Mouse (Mus musculus) heart, embryonic 11.5 days (tissue): Measurements from ENCODE around the gene Wee1. TPM values are rescaled to one million over a fixed set of nuclear protein-coding genes. Genes with fewer than 3 reads are reported as not detected.
A peak's percentile ranks its signal among the peaks of the same experiment; 100 is the strongest.

ENCODE experiments used
- ATAC-seq: fragments of 200-750 bp; cut with Nextera tagmentation; replicated peaks from 2 replicates; pipeline ENCODE4 v1.8.0; 2017; ENCODE audit warnings: moderate library complexity; ENCODE audit not compliant: insufficient number of reproducible peaks, low FRiP score, low TSS enrichment
- H3K27ac ChIP-seq: fragments of 300-500 bp; sonication (generic); 2 replicates; pipeline ENCODE4 v1.5.1; 2014; ENCODE audit warnings: mild to moderate bottlenecking, low read depth, low read length
- H3K27me3 ChIP-seq: fragments of 300-500 bp; sonication (generic); 2 replicates; pipeline ENCODE4 v1.6.1; 2014; ENCODE audit warnings: mild to moderate bottlenecking, low read length, mixed read lengths; ENCODE audit not compliant: control insufficient read depth, insufficient read depth
- H3K36me3 ChIP-seq: fragments of 300-500 bp; sonication (generic); 2 replicates; pipeline ENCODE4 v1.6.1; 2014; ENCODE audit warnings: mild to moderate bottlenecking, low read length, moderate library complexity, mixed read lengths; ENCODE audit not compliant: control insufficient read depth, insufficient read depth
- H3K4me1 ChIP-seq: fragments of 300-500 bp; sonication (generic); 2 replicates; pipeline ENCODE4 v1.6.1; 2014; ENCODE audit warnings: low read length; ENCODE audit not compliant: control insufficient read depth, insufficient read depth
- H3K4me2 ChIP-seq: fragments of 300-500 bp; sonication (generic); 2 replicates; pipeline ENCODE4 v1.6.1; 2014; ENCODE audit warnings: mild to moderate bottlenecking, moderate library complexity
- H3K4me3 ChIP-seq: fragments of 300-500 bp; sonication (generic); 2 replicates; pipeline ENCODE4 v1.5.1; 2014; ENCODE audit warnings: low read depth, low read length
- H3K9ac ChIP-seq: fragments of 300-500 bp; sonication (generic); 2 replicates; pipeline ENCODE4 v1.6.1; 2014; ENCODE audit warnings: mild to moderate bottlenecking, low read depth, low read length, moderate library complexity
- H3K9me3 ChIP-seq: fragments of 300-500 bp; sonication (generic); replicated peaks from 2 replicates; pipeline ENCODE4 v1.6.1; 2016; ENCODE audit warnings: low read length; ENCODE audit not compliant: control insufficient read depth
- WGBS: fragments of 180-500 bp; shearing (Covaris S2); extraction: QIAGEN DNeasy Blood & Tissue Kit; methylation state at CpG from one replicate; pipeline ENCODE4 v1.1.7; 2014; ENCODE audit not compliant: insufficient replicate concordance; 5-methylcytosine and 5-hydroxymethylcytosine counted together
- polyA plus RNA-seq: library from polyadenylated mRNA; unstranded; fragments of >200 nt; fragmentation: Nextera tagmentation; extraction: Ambion mirVana; gene quantifications from 2 replicates; pipeline ENCODE4 v1.2.1, GENCODE M21; 2014

Gene Wee1
- polyA plus RNA-seq, 1 experiment from 2014 or later, result 25.0 TPM

- no peak overlapping the region for H3K9ac ChIP-seq
- H3K27ac ChIP-seq, result no peak overlapping the region
- no peaks in the 10 kb centered on the region for H3K9me3 ChIP-seq
- H3K4me1 ChIP-seq, result peaks cover 32% of the 10 kb centered on the region
- no peak for ATAC-seq
- no peak overlapping the region for H3K4me2 ChIP-seq
- H3K27me3 ChIP-seq, result no peaks in the 10 kb centered on the region
- H3K36me3 ChIP-seq, result no peaks in the 10 kb centered on the region
- no peak overlapping the region for H3K4me3 ChIP-seq
Measured at GRCm38 (mm10) chr7:110160601-110161000, 38.8 kb downstream of the Wee1 start.

GRCm38 (mm10) chr7:110163024-110163423 is 41.2 kb downstream of the Wee1 start:
- H3K4me3 ChIP-seq, result no peak overlapping the region
- H3K36me3 ChIP-seq, result no peaks in the 10 kb centered on the region
- ATAC-seq, result no peak
- no peaks in the 10 kb centered on the region for H3K27me3 ChIP-seq
- H3K4me1 ChIP-seq, result peaks cover 9% of the 10 kb centered on the region
- H3K9ac ChIP-seq, result no peak overlapping the region
- 89% methylated on average over 6 of the region's 6 CpGs for WGBS
- no peak overlapping the region for H3K27ac ChIP-seq
- H3K4me2 ChIP-seq, result no peak overlapping the region
- H3K9me3 ChIP-seq, result no peaks in the 10 kb centered on the region

GRCm38 (mm10) chr7:110164103-110164681 is 42.3 kb downstream of the Wee1 start:
- Histone ChIP-seq H3K4me1 (no peaks in the 10 kb centered on the region), H3K27ac (peak overlapping the region; percentile 97), H3K27me3 (no peaks in the 10 kb centered on the region), H3K9ac (peak overlapping the region; percentile 91), H3K9me3 (no peaks in the 10 kb centered on the region), H3K4me3 (peak overlapping the region; percentile 49), H3K36me3 (no peaks in the 10 kb centered on the region), H3K4me2 (peak overlapping the region; percentile 80)
- WGBS, result under 1% methylated on average over 24 of the region's 24 CpGs
- ATAC-seq, result peak; percentile 80

- Histone ChIP-seq H3K9me3 (no peaks in the 10 kb centered on the region), H3K4me3 (peak overlapping the region; percentile 49), H3K9ac (peak overlapping the region; percentile 91), H3K27me3 (no peaks in the 10 kb centered on the region), H3K36me3 (no peaks in the 10 kb centered on the region), H3K4me1 (no peaks in the 10 kb centered on the region), H3K27ac (peak overlapping the region; percentile 97), H3K4me2 (peak overlapping the region; percentile 80)
- ATAC-seq, result peak; percentile 91
- WGBS, result under 1% methylated on average over 20 of the region's 20 CpGs
Measured at GRCm38 (mm10) chr7:110164712-110165122, 42.9 kb downstream of the Wee1 start.

- H3K9ac ChIP-seq, result no peak overlapping the region
- no peaks in the 10 kb centered on the region for H3K9me3 ChIP-seq
- H3K4me2 ChIP-seq, result no peak overlapping the region
- no peak overlapping the region for H3K4me3 ChIP-seq
- WGBS, result 66% methylated on average over 8 of the region's 8 CpGs
- H3K4me1 ChIP-seq, result no peaks in the 10 kb centered on the region
- H3K27me3 ChIP-seq, result no peaks in the 10 kb centered on the region
- H3K27ac ChIP-seq, result no peak overlapping the region
- ATAC-seq, result no peak
- H3K36me3 ChIP-seq, result no peaks in the 10 kb centered on the region
Measured at GRCm38 (mm10) chr7:110166233-110166632, 44.4 kb downstream of the Wee1 start.

GRCm38 (mm10) chr7:110179208-110179607 is 57.4 kb downstream of the Wee1 start:
- no peak overlapping the region for H3K4me3 ChIP-seq
- H3K27me3 ChIP-seq, result no peaks in the 10 kb centered on the region
- no peaks in the 10 kb centered on the region for H3K9me3 ChIP-seq
- 84% methylated on average over 7 of the region's 7 CpGs for WGBS
- H3K9ac ChIP-seq, result no peak overlapping the region
- no peaks in the 10 kb centered on the region for H3K36me3 ChIP-seq
- no peak for ATAC-seq
- no peaks in the 10 kb centered on the region for H3K4me1 ChIP-seq
- H3K27ac ChIP-seq, result no peak overlapping the region
- no peak overlapping the region for H3K4me2 ChIP-seq

- Histone ChIP-seq H3K27me3 (no peaks in the 10 kb centered on the region), H3K36me3 (no peaks in the 10 kb centered on the region), H3K9ac (no peak overlapping the region), H3K4me3 (no peak overlapping the region), H3K27ac (no peak overlapping the region), H3K9me3 (no peaks in the 10 kb centered on the region), H3K4me2 (no peak overlapping the region), H3K4me1 (no peaks in the 10 kb centered on the region)
- no peak for ATAC-seq
Measured at GRCm38 (mm10) chr7:110180613-110181012, 58.8 kb downstream of the Wee1 start.

GRCm38 (mm10) chr7:110181446-110181845 is 59.6 kb downstream of the Wee1 start:
- no peak overlapping the region for H3K9ac ChIP-seq
- no peaks in the 10 kb centered on the region for H3K36me3 ChIP-seq
- no peak overlapping the region for H3K4me2 ChIP-seq
- no peak for ATAC-seq
- WGBS, result 62% methylated on average over 8 of the region's 8 CpGs
- H3K27ac ChIP-seq, result no peak overlapping the region
- H3K4me1 ChIP-seq, result no peaks in the 10 kb centered on the region
- H3K27me3 ChIP-seq, result no peaks in the 10 kb centered on the region
- no peak overlapping the region for H3K4me3 ChIP-seq
- H3K9me3 ChIP-seq, result no peaks in the 10 kb centered on the region

- Histone ChIP-seq H3K4me3 (no peak overlapping the region), H3K27ac (no peak overlapping the region), H3K4me2 (no peak overlapping the region), H3K4me1 (no peaks in the 10 kb centered on the region), H3K9me3 (no peaks in the 10 kb centered on the region), H3K9ac (no peak overlapping the region), H3K36me3 (no peaks in the 10 kb centered on the region), H3K27me3 (no peaks in the 10 kb centered on the region)
- ATAC-seq, result no peak
- WGBS, result 88% methylated on average over 3 of the region's 3 CpGs
Measured at GRCm38 (mm10) chr7:110184608-110185007, 62.8 kb downstream of the Wee1 start.
